13 mouse cellular contexts compared by ENCODE assay signal in the genomic region with DNA sequence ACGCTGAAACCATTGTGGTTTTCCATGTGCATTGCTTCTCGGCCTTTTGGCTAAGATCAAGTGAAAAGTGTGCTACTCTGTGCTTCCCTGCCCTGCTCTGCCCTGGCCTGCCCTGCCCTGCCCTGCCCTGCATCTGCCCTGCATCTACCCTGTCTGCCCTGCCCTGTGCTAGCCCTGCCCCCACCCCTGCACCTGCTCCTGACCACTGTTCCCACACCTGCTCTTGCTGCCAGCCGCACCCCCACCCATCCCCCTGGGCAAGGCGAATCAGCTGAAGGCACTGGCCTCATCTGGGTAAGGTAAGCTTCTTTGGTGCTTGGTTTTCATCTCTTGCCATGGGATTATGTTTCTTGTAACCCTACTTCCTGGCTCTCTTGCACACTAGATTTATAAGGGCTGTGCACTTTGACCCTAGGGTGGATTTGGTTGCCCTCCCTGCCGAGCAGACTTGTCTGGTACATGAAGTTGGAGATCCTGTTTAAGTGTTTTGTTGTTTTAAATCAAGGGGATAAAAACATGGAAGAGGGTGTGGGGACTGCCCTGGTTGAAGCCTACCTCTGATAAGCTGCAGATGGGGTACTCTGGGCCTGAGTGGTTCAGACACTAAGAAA. TPM values are rescaled to one million over a fixed set of nuclear protein-coding genes. Genes with fewer than 3 reads are reported as not detected.
DNase-seq lines count a peak whose midpoint lies in the region; ATAC-seq lines count a peak whose summit lies in the region.
"Had no signal": no experiment of that assay in that cellular context is flagged by ENCODE, and none has a peak within 500 bp of the region (broad histone marks: within the 10 kb centered on the region; RNA-seq: fewer than 3 reads in every experiment).

No protein-coding gene starts in this region.

- ATAC-seq in kidney, embryonic 14.5 days (ENCODE audit: low FRiP score, low TSS enrichment), result peak; percentile 44; the same call in 1 of the 2 replicates
- peak; percentile 70; the same call in 1 of the 2 replicates for ATAC-seq in stomach, embryonic 15.5 days (ENCODE audit: insufficient read depth, low FRiP score, low read depth)
- ATAC-seq: midbrain, embryonic 13.5 days had no signal

- H3K36me3 ChIP-seq in kidney, embryonic 14.5 days (ENCODE audit: control insufficient read depth, insufficient read depth, low read length), result no peaks in the 10 kb centered on the region
- no peaks in the 10 kb centered on the region for H3K36me3 ChIP-seq in stomach, embryonic 15.5 days
- H3K36me3 ChIP-seq: heart, embryonic 10.5 days; hindbrain, embryonic 12.5 days; midbrain, embryonic 13.5 days had no signal

- peak; percentile 22 to 38 for DNase-seq in spleen, postnatal 36 days (ENCODE audit: low spot score in 2 of 2)
- DNase-seq in spleen, postnatal 14 days (ENCODE audit: low spot score in 2 of 2), result no peak
- DNase-seq in cerebellum, adult 9-11 months, result no peak
- no peak for DNase-seq in right cerebral cortex, postnatal 4 days
- no peak for DNase-seq in frontal cortex, postnatal 36 days (ENCODE audit: low spot score in 2 of 2)
- DNase-seq: adrenal gland, adult 2 months; lung, postnatal 14 days had no signal

- WGBS in kidney, embryonic 14.5 days, result 34% methylated on average over 5 of the region's 5 CpGs
- 60% methylated on average over 5 of the region's 5 CpGs for WGBS in stomach, embryonic 15.5 days

- H3K27ac ChIP-seq in kidney, embryonic 14.5 days (ENCODE audit: low read depth, low read length), result no peak overlapping the region
- H3K27ac ChIP-seq in stomach, embryonic 15.5 days, result no peak overlapping the region
- H3K27ac ChIP-seq: heart, embryonic 10.5 days; hindbrain, embryonic 12.5 days; midbrain, embryonic 13.5 days had no signal

- peaks cover 7% of the 10 kb centered on the region for H3K4me1 ChIP-seq in kidney, embryonic 14.5 days (ENCODE audit: control insufficient read depth, insufficient read depth, low read length)
- H3K4me1 ChIP-seq in stomach, embryonic 15.5 days, result peaks cover under 1% of the 10 kb centered on the region; the same call in 1 of the 2 replicates
- H3K4me1 ChIP-seq: hindbrain, embryonic 12.5 days; midbrain, embryonic 13.5 days had no signal

- no peaks in the 10 kb centered on the region for H3K9me3 ChIP-seq in kidney, embryonic 14.5 days (ENCODE audit: control insufficient read depth, low read length)
- no peaks in the 10 kb centered on the region for H3K9me3 ChIP-seq in stomach, embryonic 15.5 days
- H3K9me3 ChIP-seq: heart, embryonic 10.5 days; hindbrain, embryonic 12.5 days; midbrain, embryonic 13.5 days had no signal

- H3K4me3 ChIP-seq in kidney, embryonic 14.5 days (ENCODE audit: low read length), result no peak overlapping the region
- no peak overlapping the region for H3K4me3 ChIP-seq in stomach, embryonic 15.5 days (replicated peaks)
- H3K4me3 ChIP-seq: heart, embryonic 10.5 days; hindbrain, embryonic 12.5 days; midbrain, embryonic 13.5 days had no signal

- no peak overlapping the region for H3K4me2 ChIP-seq in kidney, embryonic 14.5 days (replicated peaks; ENCODE audit: low read depth, low read length)
- no peak overlapping the region for H3K4me2 ChIP-seq in stomach, embryonic 15.5 days
- H3K4me2 ChIP-seq: hindbrain, embryonic 12.5 days; liver, embryonic 11.5 days; midbrain, embryonic 13.5 days had no signal

- H3K9ac ChIP-seq in kidney, embryonic 14.5 days (ENCODE audit: low read depth, low read length), result no peak overlapping the region
- no peak overlapping the region for H3K9ac ChIP-seq in stomach, embryonic 15.5 days
- H3K9ac ChIP-seq: hindbrain, embryonic 12.5 days; midbrain, embryonic 13.5 days had no signal

- no peaks in the 10 kb centered on the region for H3K27me3 ChIP-seq in kidney, embryonic 14.5 days (ENCODE audit: control insufficient read depth, insufficient read depth, low read length)
- H3K27me3 ChIP-seq in stomach, embryonic 15.5 days (replicated peaks), result peaks cover under 1% of the 10 kb centered on the region; the same call in 1 of the 2 replicates

RNA-seq across cellular contexts. Expression of gene Prkag3, which starts 5.3 kb away (rescaled TPM):
- polyA plus RNA-seq in kidney, embryonic 14.5 days (2014; fragmentation: Nextera tagmentation; extraction: Ambion mirVana), result 0.13 and 0.15 TPM in 2 replicates
- 0.28 and 0.36 TPM in 2 replicates for polyA plus RNA-seq in stomach, embryonic 15.5 days (2015; fragmentation: Nextera tagmentation; extraction: Ambion mirVana)
- polyA plus RNA-seq: liver, embryonic 11.5 days had no signal

RNA-seq across cellular contexts. Expression of gene Wnt6, which starts 17.4 kb away (rescaled TPM):
- polyA plus RNA-seq in kidney, embryonic 14.5 days (2014; fragmentation: Nextera tagmentation; extraction: Ambion mirVana), result 3.1 and 3.4 TPM in 2 replicates
- 1.4 and 1.8 TPM in 2 replicates for polyA plus RNA-seq in stomach, embryonic 15.5 days (2015; fragmentation: Nextera tagmentation; extraction: Ambion mirVana)

RNA-seq across cellular contexts. Expression of gene Wnt10a, which starts 37.0 kb away (rescaled TPM):
- 0.70 and 0.91 TPM in 2 replicates for polyA plus RNA-seq in kidney, embryonic 14.5 days (2014; fragmentation: Nextera tagmentation; extraction: Ambion mirVana)
- polyA plus RNA-seq in stomach, embryonic 15.5 days (2015; fragmentation: Nextera tagmentation; extraction: Ambion mirVana), result 2.6 and 3.5 TPM in 2 replicates

RNA-seq across cellular contexts. Expression of gene Cyp27a1, which starts 40.9 kb away (rescaled TPM):
- polyA plus RNA-seq in kidney, embryonic 14.5 days (2014; fragmentation: Nextera tagmentation; extraction: Ambion mirVana), result 6.3 and 8.1 TPM in 2 replicates
- polyA plus RNA-seq in stomach, embryonic 15.5 days (2015; fragmentation: Nextera tagmentation; extraction: Ambion mirVana), result 6.1 and 7.9 TPM in 2 replicates

Comparison
In these comparisons a context has a peak if more than half of its experiments do, and no peak if none do; other contexts are left out.
1. DNase-seq: peak in spleen, postnatal 36 days (2 of 2); none in spleen, postnatal 14 days (0 of 2), cerebellum, adult 9-11 months (single experiment), right cerebral cortex, postnatal 4 days (single experiment) and frontal cortex, postnatal 36 days (0 of 2).